27 mouse cellular contexts compared by ENCODE assay signal in genomic region chr9:7682081-7682618, GRCm38 (mm10). TPM values are rescaled to one million over a fixed set of nuclear protein-coding genes. Genes with fewer than 3 reads are reported as not detected.
A peak's percentile ranks its signal among the peaks of the same experiment; 100 is the strongest.
DNase-seq lines count a peak whose midpoint lies in the region; ATAC-seq and TF ChIP-seq lines count a peak whose summit lies in the region.
"Had no signal": no experiment of that assay in that cellular context is flagged by ENCODE, and none has a peak within 500 bp of the region (broad histone marks: within the 10 kb centered on the region; RNA-seq: fewer than 3 reads in every experiment).

No protein-coding gene starts in this region.

- no peak overlapping the region for H3K4me3 ChIP-seq in liver, postnatal 0 days (ENCODE audit: low read depth, low read length)
- H3K4me3 ChIP-seq in liver, embryonic 11.5 days (ENCODE audit: low read depth, low read length): no peak overlapping the region
- no peak overlapping the region for H3K4me3 ChIP-seq in forebrain, embryonic 12.5 days (replicated peaks)
- H3K4me3 ChIP-seq in forebrain, embryonic 11.5 days (ENCODE audit: low read depth, low read length): no peak overlapping the region
- H3K4me3 ChIP-seq: embryonic facial prominence, embryonic 12.5 days; forebrain, embryonic 13.5 days; gastrocnemius, adult 2 months; heart, embryonic 10.5 days; hindbrain, embryonic 15.5 days; limb, embryonic 12.5 days; liver, embryonic 12.5 days; midbrain, embryonic 12.5 days had no signal

- no peak overlapping the region for H3K9ac ChIP-seq in liver, postnatal 0 days (replicated peaks)
- H3K9ac ChIP-seq in liver, embryonic 11.5 days (ENCODE audit: low read depth, low read length): no peak overlapping the region
- H3K9ac ChIP-seq in forebrain, embryonic 12.5 days: no peak overlapping the region
- H3K9ac ChIP-seq in forebrain, embryonic 11.5 days (ENCODE audit: low read length): no peak overlapping the region
- H3K9ac ChIP-seq: embryonic facial prominence, embryonic 12.5 days; forebrain, embryonic 13.5 days; hindbrain, embryonic 15.5 days; limb, embryonic 12.5 days; liver, embryonic 12.5 days; midbrain, embryonic 12.5 days had no signal

- no peak for TF ChIP-seq EP300 in liver, postnatal 0 days (IDR thresholded peaks at IDR 0.05; ENCODE audit: low read depth)

- H3K9me3 ChIP-seq in liver, postnatal 0 days (ENCODE audit: low read length): no peaks in the 10 kb centered on the region
- H3K9me3 ChIP-seq in liver, embryonic 11.5 days (ENCODE audit: control insufficient read depth, low read length): no peaks in the 10 kb centered on the region
- no peaks in the 10 kb centered on the region for H3K9me3 ChIP-seq in forebrain, embryonic 12.5 days
- H3K9me3 ChIP-seq in forebrain, embryonic 11.5 days (ENCODE audit: control insufficient read depth, low read length): no peaks in the 10 kb centered on the region
- H3K9me3 ChIP-seq: embryonic facial prominence, embryonic 12.5 days; forebrain, embryonic 13.5 days; heart, embryonic 10.5 days; hindbrain, embryonic 15.5 days; limb, embryonic 12.5 days; liver, embryonic 12.5 days; midbrain, embryonic 12.5 days had no signal

- ATAC-seq in liver, postnatal 0 days: peak; percentile 63
- ATAC-seq in liver, embryonic 11.5 days (replicated peaks; ENCODE audit: low FRiP score): no peak
- ATAC-seq in forebrain, embryonic 12.5 days (ENCODE audit: low FRiP score): no peak
- no peak for ATAC-seq in forebrain, embryonic 11.5 days (replicated peaks; ENCODE audit: low FRiP score)
- ATAC-seq: forebrain, embryonic 13.5 days; liver, embryonic 12.5 days had no signal

- H3K36me3 ChIP-seq in liver, postnatal 0 days (replicated peaks; ENCODE audit: insufficient read depth, low read length): no peaks in the 10 kb centered on the region
- H3K36me3 ChIP-seq in liver, embryonic 11.5 days (ENCODE audit: control insufficient read depth, insufficient read depth, low read length): no peaks in the 10 kb centered on the region
- no peaks in the 10 kb centered on the region for H3K36me3 ChIP-seq in forebrain, embryonic 12.5 days (replicated peaks)
- H3K36me3 ChIP-seq in forebrain, embryonic 11.5 days (ENCODE audit: control insufficient read depth, insufficient read depth, low read length): no peaks in the 10 kb centered on the region
- H3K36me3 ChIP-seq: embryonic facial prominence, embryonic 12.5 days; heart, embryonic 10.5 days; hindbrain, embryonic 15.5 days; limb, embryonic 12.5 days; liver, embryonic 12.5 days; midbrain, embryonic 12.5 days had no signal

- H3K4me1 ChIP-seq in liver, postnatal 0 days (ENCODE audit: insufficient read depth): no peaks in the 10 kb centered on the region
- no peaks in the 10 kb centered on the region for H3K4me1 ChIP-seq in liver, embryonic 11.5 days (replicated peaks; ENCODE audit: control insufficient read depth, insufficient read depth, low read length)
- H3K4me1 ChIP-seq in forebrain, embryonic 12.5 days: no peaks in the 10 kb centered on the region
- H3K4me1 ChIP-seq in forebrain, embryonic 11.5 days (replicated peaks; ENCODE audit: control insufficient read depth, insufficient read depth, low read length): no peaks in the 10 kb centered on the region
- H3K4me1 ChIP-seq: embryonic facial prominence, embryonic 12.5 days; forebrain, embryonic 13.5 days; heart, embryonic 10.5 days; hindbrain, embryonic 15.5 days; limb, embryonic 12.5 days; liver, embryonic 12.5 days; midbrain, embryonic 12.5 days had no signal

- no peak overlapping the region for H3K27ac ChIP-seq in liver, postnatal 0 days (ENCODE audit: low read depth)
- H3K27ac ChIP-seq in liver, embryonic 11.5 days (ENCODE audit: low read depth, low read length): no peak overlapping the region
- no peak overlapping the region for H3K27ac ChIP-seq in forebrain, embryonic 12.5 days
- no peak overlapping the region for H3K27ac ChIP-seq in forebrain, embryonic 11.5 days (ENCODE audit: low read depth, low read length)
- H3K27ac ChIP-seq: embryonic facial prominence, embryonic 12.5 days; forebrain, embryonic 13.5 days; gastrocnemius, adult 2 months; heart, embryonic 10.5 days; hindbrain, embryonic 15.5 days; limb, embryonic 12.5 days; liver, embryonic 12.5 days; midbrain, embryonic 12.5 days had no signal

- 71% methylated on average over 9 of the region's 9 CpGs for whole genome bisulfite sequencing in liver, postnatal 0 days (ENCODE audit: insufficient replicate concordance)
- 80% methylated on average over 9 of the region's 9 CpGs for WGBS in liver, embryonic 11.5 days
- WGBS in forebrain, embryonic 12.5 days: 92% methylated on average over 9 of the region's 9 CpGs
- WGBS in forebrain, embryonic 11.5 days: 90% methylated on average over 9 of the region's 9 CpGs

- H3K4me2 ChIP-seq in liver, postnatal 0 days (ENCODE audit: low read depth, low read length): no peak overlapping the region
- H3K4me2 ChIP-seq in liver, embryonic 11.5 days: no peak overlapping the region
- H3K4me2 ChIP-seq in forebrain, embryonic 12.5 days: no peak overlapping the region
- H3K4me2 ChIP-seq in forebrain, embryonic 11.5 days (ENCODE audit: low read depth, low read length, severe bottlenecking): no peak overlapping the region
- H3K4me2 ChIP-seq: embryonic facial prominence, embryonic 12.5 days; forebrain, embryonic 13.5 days; hindbrain, embryonic 15.5 days; limb, embryonic 12.5 days; liver, embryonic 12.5 days; midbrain, embryonic 12.5 days had no signal

- no peak for TF ChIP-seq CTCF in liver, postnatal 0 days (IDR thresholded peaks at IDR 0.05; ENCODE audit: low read depth)

- DNase-seq in liver, postnatal 0 days: no peak
- no peak for DNase-seq in liver, embryonic 11.5 days (ENCODE audit: low spot score)
- peak; percentile 87 for DNase-seq in kidney, adult 9 months
- peak; percentile 16 to 63 for DNase-seq in kidney, postnatal 25 days
- DNase-seq in embryo, embryonic 10.5 days (ENCODE audit: low spot score): no peak
- no peak for DNase-seq in forebrain, embryonic 11.5 days (ENCODE audit: low spot score)
- DNase-seq: adrenal gland, adult 2 months; cerebellum, adult 11 months; cerebellum, adult 9-11 months; gastrocnemius, adult 2 months; lung, adult 2 months; lung, postnatal 14 days; right cerebral cortex, postnatal 25 days; thymus, adult 2 months had no signal

- no peaks in the 10 kb centered on the region for H3K27me3 ChIP-seq in liver, postnatal 0 days (ENCODE audit: insufficient read depth, low read length)
- no peaks in the 10 kb centered on the region for H3K27me3 ChIP-seq in liver, embryonic 11.5 days (replicated peaks; ENCODE audit: control insufficient read depth, insufficient read depth, low read length)
- H3K27me3 ChIP-seq in forebrain, embryonic 12.5 days: no peaks in the 10 kb centered on the region
- H3K27me3 ChIP-seq in forebrain, embryonic 11.5 days (ENCODE audit: control insufficient read depth, insufficient read depth, low read length): no peaks in the 10 kb centered on the region
- H3K27me3 ChIP-seq: embryonic facial prominence, embryonic 12.5 days; forebrain, embryonic 13.5 days; hindbrain, embryonic 15.5 days; limb, embryonic 12.5 days; liver, embryonic 12.5 days; midbrain, embryonic 12.5 days had no signal

RNA-seq across cellular contexts. Expression of gene Mmp7, which starts 9.7 kb away (rescaled TPM):
- polyA plus RNA-seq in liver, postnatal 0 days (2015; fragmentation: Nextera tagmentation; extraction: Ambion mirVana): not detected in 2 replicates
- not detected in 2 replicates for polyA plus RNA-seq in liver, embryonic 11.5 days (2014; fragmentation: Nextera tagmentation; extraction: Ambion mirVana)
- polyA plus RNA-seq in forebrain, embryonic 12.5 days (2016; fragmentation: Nextera tagmentation; extraction: Ambion mirVana): not detected in 2 replicates
- polyA plus RNA-seq in forebrain, embryonic 11.5 days (2014; fragmentation: Nextera tagmentation; extraction: Ambion mirVana): not detected in 2 replicates
- polyA plus RNA-seq: adrenal gland, adult 2 months; C2C12; embryonic facial prominence, embryonic 12.5 days; forebrain, embryonic 13.5 days; heart, embryonic 10.5 days; heart, postnatal 0 days; hindbrain, embryonic 15.5 days; limb, embryonic 12.5 days; liver, embryonic 12.5 days; lung, adult 2 months; midbrain, embryonic 12.5 days; neural tube, embryonic 11.5 days; spleen, adult 2 months had no signal

RNA-seq across cellular contexts. Expression of gene Mmp20, which starts 54.1 kb away (rescaled TPM):
- polyA plus RNA-seq in liver, postnatal 0 days (2015; fragmentation: Nextera tagmentation; extraction: Ambion mirVana): not detected in 2 replicates
- polyA plus RNA-seq in liver, embryonic 11.5 days (2014; fragmentation: Nextera tagmentation; extraction: Ambion mirVana): not detected in 2 replicates
- not detected in 2 replicates for polyA plus RNA-seq in forebrain, embryonic 12.5 days (2016; fragmentation: Nextera tagmentation; extraction: Ambion mirVana)
- not detected in 2 replicates for polyA plus RNA-seq in forebrain, embryonic 11.5 days (2014; fragmentation: Nextera tagmentation; extraction: Ambion mirVana)
- polyA plus RNA-seq: adrenal gland, adult 2 months; C2C12; embryonic facial prominence, embryonic 12.5 days; forebrain, embryonic 13.5 days; gonadal fat pad, adult 2 months; heart, embryonic 10.5 days; heart, postnatal 0 days; hindbrain, embryonic 15.5 days; limb, embryonic 12.5 days; liver, embryonic 12.5 days; lung, adult 2 months; midbrain, embryonic 12.5 days; neural tube, embryonic 11.5 days; spleen, adult 2 months had no signal

Comparison
In these comparisons a context has a peak if more than half of its experiments do, and no peak if none do; other contexts are left out.
1. DNase-seq: peak in kidney, adult 9 months (single experiment) and kidney, postnatal 25 days (2 of 2); none in liver, postnatal 0 days (single experiment), liver, embryonic 11.5 days (single experiment), embryo, embryonic 10.5 days (single experiment) and forebrain, embryonic 11.5 days (single experiment).